Mouse (Mus musculus) MEL (cell line): ENCODE data around the gene Lancl3. TPM values are rescaled to one million over a fixed set of nuclear protein-coding genes. Genes with fewer than 3 reads are reported as not detected.

Source experiments
- DNase-seq: peaks from one replicate; pipeline ENCODE4 v3.0.0; 2011; ENCODE audit warnings: low read depth, low spot score
- H3K27ac ChIP-seq: 2 replicates; pipeline ENCODE4 v1.5.1; 2012; ENCODE audit warnings: low read depth, mild to moderate bottlenecking, control low read depth, low read length, moderate library complexity; ENCODE audit not compliant: control insufficient read depth
- H3K27me3 ChIP-seq, 2 experiments: fragments of 150-350 bp in 1 of 2; sonication (generic) in 1 of 2; 2 replicates each; pipeline ENCODE4 v1.6.1; 2012; ENCODE audit warnings: low read length in 2 of 2, mild to moderate bottlenecking in 2 of 2, improper control_type of control experiment in 1 of 2, moderate library complexity in 1 of 2; ENCODE audit not compliant: insufficient read depth in 2 of 2, control insufficient read depth in 1 of 2
- H3K36me3 ChIP-seq, 2 experiments: 2 replicates each; pipeline ENCODE4 v1.6.1; 2012 to 2014; ENCODE audit warnings: low read length in 2 of 2, improper control_type of control experiment in 1 of 2, inconsistent platforms in 1 of 2, mild to moderate bottlenecking in 1 of 2; ENCODE audit not compliant: insufficient read depth in 2 of 2, control insufficient read depth in 1 of 2
- H3K4me1 ChIP-seq, 2 experiments: fragments of 150-350 bp in 1 of 2; sonication (generic) in 1 of 2; 2 replicates each; pipeline ENCODE4 v1.6.1; 2012; ENCODE audit warnings: low read length in 2 of 2, improper control_type of control experiment in 1 of 2, mild to moderate bottlenecking in 1 of 2; ENCODE audit not compliant: insufficient read depth in 2 of 2, control insufficient read depth in 1 of 2
- H3K4me3 ChIP-seq, 2 experiments: fragments of 150-350 bp in 1 of 2; sonication (generic) in 1 of 2; 2 replicates each; pipeline ENCODE4 v1.5.1; 2012; ENCODE audit warnings: low read depth in 2 of 2, low read length in 2 of 2, mild to moderate bottlenecking in 2 of 2, moderate library complexity in 2 of 2, control low read depth in 1 of 2, improper control_type of control experiment in 1 of 2; ENCODE audit not compliant: control insufficient read depth in 1 of 2, insufficient read depth in 1 of 2
- H3K79me2 ChIP-seq: 2 replicates; pipeline ENCODE4 v1.6.1; 2012; ENCODE audit warnings: mild to moderate bottlenecking, low read length, moderate library complexity; ENCODE audit not compliant: control insufficient read depth, poor library complexity, insufficient read depth
- H3K9ac ChIP-seq: 2 replicates; pipeline ENCODE4 v1.6.1; 2012; ENCODE audit warnings: low read depth, mild to moderate bottlenecking, control low read depth, low read length, moderate library complexity; ENCODE audit not compliant: control insufficient read depth, poor library complexity, severe bottlenecking
- H3K9me3 ChIP-seq: fragments of 150-350 bp; sonication (generic); replicated peaks from 2 replicates; pipeline ENCODE4 v1.6.1; 2012; ENCODE audit warnings: mild to moderate bottlenecking, low read length, improper control_type of control experiment, moderate library complexity; ENCODE audit not compliant: insufficient read depth
- BHLHE40 ChIP-seq: IDR thresholded peaks from 2 replicates; pipeline ENCODE4 v1.6.1; 2012; ENCODE audit warnings: low read depth, mild to moderate bottlenecking, inconsistent platforms, low read length, improper control_type of control experiment, borderline replicate concordance
- CHD1 ChIP-seq: IDR thresholded peaks from 2 replicates; pipeline ENCODE4 v1.6.1; 2012; ENCODE audit warnings: low read depth, mild to moderate bottlenecking, inconsistent platforms, low read length, improper control_type of control experiment
- CHD2 ChIP-seq: IDR thresholded peaks from 2 replicates; pipeline ENCODE4 v1.6.1; 2011; ENCODE audit warnings: low read length, improper control_type of control experiment
- E2F4 ChIP-seq: IDR thresholded peaks from 2 replicates; pipeline ENCODE4 v1.6.1; 2011; ENCODE audit warnings: low read depth, low read length, improper control_type of control experiment, borderline replicate concordance
- ELF1 ChIP-seq: IDR thresholded peaks from 2 replicates; pipeline ENCODE4 v1.6.1; 2014; ENCODE audit warnings: low read depth, mild to moderate bottlenecking, inconsistent platforms, low read length, improper control_type of control experiment, moderate library complexity
- EP300 ChIP-seq, 2 experiments: IDR thresholded peaks; 2 replicates each; pipeline ENCODE4 v1.6.1; 2011; ENCODE audit warnings: improper control_type of control experiment in 2 of 2, low read length in 2 of 2, low read depth in 1 of 2, mild to moderate bottlenecking in 1 of 2
- ETS1 ChIP-seq: IDR thresholded peaks from 2 replicates; pipeline ENCODE4 v1.6.1; 2012; ENCODE audit warnings: low read depth, mild to moderate bottlenecking, inconsistent platforms, low read length, improper control_type of control experiment, moderate library complexity
- GABPA ChIP-seq: IDR thresholded peaks from 2 replicates; pipeline ENCODE4 v1.6.1; 2012; ENCODE audit warnings: low read depth, mild to moderate bottlenecking, inconsistent platforms, low read length, improper control_type of control experiment, moderate library complexity
- GATA1 ChIP-seq: IDR thresholded peaks from 2 replicates; pipeline ENCODE4 v1.6.1; 2011; ENCODE audit warnings: low read depth, low read length, improper control_type of control experiment
- HCFC1 ChIP-seq: IDR thresholded peaks from 2 replicates; pipeline ENCODE4 v1.6.1; 2012; ENCODE audit warnings: low read depth, mild to moderate bottlenecking, inconsistent platforms, low read length, improper control_type of control experiment, moderate library complexity
- JUND ChIP-seq: IDR thresholded peaks from 2 replicates; pipeline ENCODE4 v1.6.1; 2011; ENCODE audit warnings: low read depth, mild to moderate bottlenecking, improper control_type of control experiment, low read length
- KAT2A ChIP-seq: conservative IDR thresholded peaks from 2 replicates; pipeline ENCODE4 v1.6.1; 2012; ENCODE audit warnings: low read depth, low read length, improper control_type of control experiment, inconsistent platforms
- MAFK ChIP-seq: IDR thresholded peaks from 2 replicates; pipeline ENCODE4 v1.6.1; 2011; ENCODE audit warnings: low read depth, mild to moderate bottlenecking, low read length, improper control_type of control experiment, borderline replicate concordance
- MAX ChIP-seq: IDR thresholded peaks from 2 replicates; pipeline ENCODE4 v1.6.1; 2011; ENCODE audit warnings: low read length, improper control_type of control experiment
- MEF2A ChIP-seq: IDR thresholded peaks from 2 replicates; pipeline ENCODE4 v1.6.1; 2014; ENCODE audit warnings: low read depth, mild to moderate bottlenecking, inconsistent platforms, low read length, improper control_type of control experiment; ENCODE audit not compliant: poor library complexity, insufficient replicate concordance, severe bottlenecking; ENCODE audit errors: extremely low read depth
- MYB ChIP-seq: IDR thresholded peaks from 2 replicates; pipeline ENCODE4 v1.6.1; 2011; ENCODE audit warnings: mild to moderate bottlenecking, low read depth, low read length, improper control_type of control experiment
- NRF1 ChIP-seq: IDR thresholded peaks from 2 replicates; pipeline ENCODE4 v1.6.1; 2014; ENCODE audit warnings: low read depth, mild to moderate bottlenecking, inconsistent platforms, low read length, improper control_type of control experiment, moderate library complexity; ENCODE audit not compliant: poor library complexity, insufficient read depth, severe bottlenecking
- POLR2A ChIP-seq, 2 experiments: IDR thresholded peaks; 2 replicates each; pipeline ENCODE4 v1.6.1; 2011 to 2012; ENCODE audit warnings: low read length in 2 of 2, mild to moderate bottlenecking in 2 of 2, control low read depth in 1 of 2, improper control_type of control experiment in 1 of 2, low read depth in 1 of 2, moderate library complexity in 1 of 2; ENCODE audit not compliant: control insufficient read depth in 1 of 2, insufficient read depth in 1 of 2, poor library complexity in 1 of 2
- POLR2AphosphoS2 ChIP-seq: IDR thresholded peaks from 2 replicates; pipeline ENCODE4 v1.6.1; 2011; ENCODE audit warnings: low read length, improper control_type of control experiment
- RCOR1 ChIP-seq: IDR thresholded peaks from 2 replicates; pipeline ENCODE4 v1.6.1; 2012; ENCODE audit warnings: low read depth, mild to moderate bottlenecking, inconsistent platforms, low read length, improper control_type of control experiment
- SIN3A ChIP-seq: IDR thresholded peaks from 2 replicates; pipeline ENCODE4 v1.6.1; 2012; ENCODE audit warnings: low read length, improper control_type of control experiment, inconsistent platforms
- TAL1 ChIP-seq: IDR thresholded peaks from 2 replicates; pipeline ENCODE4 v1.6.1; 2012; ENCODE audit warnings: mild to moderate bottlenecking, inconsistent platforms, low read length, moderate library complexity, mixed read lengths
- TBP ChIP-seq: IDR thresholded peaks from 2 replicates; pipeline ENCODE4 v1.8.0; 2011; ENCODE audit warnings: low read depth, low read length, improper control_type of control experiment
- TCF12 ChIP-seq: IDR thresholded peaks from 2 replicates; pipeline ENCODE4 v1.6.1; 2014; ENCODE audit warnings: low read depth, mild to moderate bottlenecking, inconsistent platforms, low read length, improper control_type of control experiment, moderate library complexity
- UBTF ChIP-seq: IDR thresholded peaks from 2 replicates; pipeline ENCODE4 v1.6.1; 2012; ENCODE audit warnings: low read depth, mild to moderate bottlenecking, inconsistent platforms, low read length, improper control_type of control experiment, moderate library complexity, borderline replicate concordance; ENCODE audit not compliant: insufficient read depth
- ZC3H11A ChIP-seq: IDR thresholded peaks from 2 replicates; pipeline ENCODE4 v1.6.1; 2012; ENCODE audit warnings: low read depth, mild to moderate bottlenecking, inconsistent platforms, low read length, improper control_type of control experiment
- ZMIZ1 ChIP-seq: IDR thresholded peaks from 2 replicates; pipeline ENCODE4 v1.6.1; 2012; ENCODE audit warnings: low read depth, mild to moderate bottlenecking, inconsistent platforms, low read length, improper control_type of control experiment, moderate library complexity
- ZNF384 ChIP-seq: IDR thresholded peaks from 2 replicates; pipeline ENCODE4 v1.6.1; 2012; ENCODE audit warnings: low read depth, mild to moderate bottlenecking, inconsistent platforms, low read length, improper control_type of control experiment
- polyA plus RNA-seq, 2 experiments: library from polyadenylated mRNA; stranded (reverse) in 1 of 2; unstranded in 1 of 2; fragments of >175 nt in 1 of 2; fragments of >200 nt in 1 of 2; gene quantifications; 2 replicates each; pipeline versions ENCODE4 v1.2.1 to v1.2.4; 2012; ENCODE audit warnings: low replicate concordance in 2 of 2, low read depth in 1 of 2; ENCODE audit not compliant: insufficient read length in 2 of 2, insufficient read depth in 1 of 2, missing spikeins in 1 of 2
- total RNA-seq: library from RNA; depleted of rRNA; stranded (reverse); fragments of 300-350 nt; gene quantifications from 2 replicates; pipeline ENCODE4 v1.2.3, GENCODE M21; 2012

The Lancl3 gene
- total and polyA plus RNA-seq, 3 experiments: 0.03 TPM; not detected in 2

DNA sequence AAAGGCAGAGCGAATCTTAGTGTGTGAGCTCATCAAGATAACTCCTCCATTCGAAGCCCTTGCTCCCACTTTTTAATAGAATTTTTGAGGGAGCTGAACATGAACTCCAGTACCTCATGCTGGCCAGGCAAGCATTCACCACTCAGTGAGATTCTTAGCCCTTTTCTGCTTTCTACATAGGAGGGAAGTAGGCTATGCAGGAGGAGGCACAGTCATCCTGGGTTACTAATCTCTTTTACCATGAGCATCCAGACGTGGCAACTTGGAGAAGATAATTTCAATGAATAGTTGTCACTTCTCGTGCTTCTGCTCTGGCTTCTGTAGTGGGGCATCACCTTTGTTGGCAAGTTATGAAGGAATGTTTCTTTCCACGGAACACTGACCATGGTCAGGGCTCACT is 57.1 kb downstream of the Lancl3 start, which contains the start of gene Gm14862:
Gene Gm14862 (minus strand): TSS at position 134 of the 400 bp plus-strand sequence.
- H3K27ac ChIP-seq: peak within 1 kb of the TSS; percentile 50
- H3K4me3 ChIP-seq: no peak within 1 kb of the TSS

GRCm38 (mm10) chrX:9257831-9258230 is 58.1 kb downstream of the Lancl3 start:
- Histone ChIP-seq H3K4me1 (peaks cover 12 to 21% of the 10 kb centered on the region in 2 experiments), H3K27me3 (no peaks in the 10 kb centered on the region), H3K27ac (no peak overlapping the region), H3K36me3 (peaks cover 0 to 32% of the 10 kb centered on the region in 2 experiments; a peak in 2 of 4 replicates), H3K4me3 (no peak overlapping the region), H3K9ac (no peak overlapping the region), H3K79me2 (no peaks in the 10 kb centered on the region), H3K9me3 (no peaks in the 10 kb centered on the region)
- DNase-seq: peak; percentile 34
- TF ChIP-seq POLR2A (IDR thresholded peaks at IDR 0.05; ENCODE audit: control insufficient read depth in 1 of 2, insufficient read depth in 1 of 2, low read depth in 1 of 2, low read length in 2 of 2, poor library complexity in 1 of 2): no peak
- no peak for TF ChIP-seq TBP
- no peak for TF ChIP-seq MYB
- TF ChIP-seq ELF1: no peak
- TF ChIP-seq ZMIZ1: no peak
- TF ChIP-seq MEF2A: no peak
- no peak for TF ChIP-seq KAT2A
- no peak for TF ChIP-seq CHD2
- TF ChIP-seq ETS1: peak; percentile 88
- TF ChIP-seq CHD1: no peak
- no peak for TF ChIP-seq ZC3H11A
- TF ChIP-seq POLR2AphosphoS2: no peak
- no peak for TF ChIP-seq JUND
- peak; percentile 84 for TF ChIP-seq GATA1
- no peak for TF ChIP-seq SIN3A
- no peak for TF ChIP-seq E2F4
- TF ChIP-seq GABPA: no peak
- TF ChIP-seq RCOR1: peak; percentile 68
- TF ChIP-seq TAL1: no peak
- no peak for TF ChIP-seq NRF1
- no peak for TF ChIP-seq MAX
- TF ChIP-seq ZNF384: peak; percentile 92
- no peak for TF ChIP-seq UBTF
- peak; percentile 39 to 73; a peak in 3 of 4 replicates for TF ChIP-seq EP300 (IDR thresholded peaks at IDR 0.05; ENCODE audit: low read depth in 1 of 2, low read length in 2 of 2)
- TF ChIP-seq HCFC1: no peak
- no peak; the same call in 1 of the 2 replicates for TF ChIP-seq MAFK

More for the DNA sequence above, 57.1 kb downstream of the Lancl3 start, which contains the start of gene Gm14862:
- TF ChIP-seq E2F4 (no peak), ETS1 (peak; percentile 44; the same call in 1 of the 2 replicates), ELF1 (no peak), POLR2A (IDR thresholded peaks at IDR 0.05; ENCODE audit: control insufficient read depth in 1 of 2, insufficient read depth in 1 of 2, low read depth in 1 of 2, low read length in 2 of 2, poor library complexity in 1 of 2) (no peak), TAL1 (peak; percentile 80), POLR2AphosphoS2 (no peak), MAFK (no peak), GABPA (no peak), GATA1 (peak; percentile 79), BHLHE40 (no peak), EP300 (IDR thresholded peaks at IDR 0.05; ENCODE audit: low read depth in 1 of 2, low read length in 2 of 2) (peak; percentile 80 to 83), RCOR1 (peak; percentile 63), TCF12 (peak; percentile 79), ZC3H11A (no peak)
- peak; percentile 78 for DNase-seq
- H3K4me1 ChIP-seq: peaks cover 12 to 21% of the 10 kb centered on the region in 2 experiments
- no peaks in the 10 kb centered on the region for H3K9me3 ChIP-seq
- H3K79me2 ChIP-seq: no peaks in the 10 kb centered on the region
- H3K9ac ChIP-seq: no peak within 1 kb of the TSS
- no peaks in the 10 kb centered on the region for H3K27me3 ChIP-seq
- H3K36me3 ChIP-seq: peaks cover 0 to 32% of the 10 kb centered on the region in 2 experiments; a peak in 2 of 4 replicates
